In the genomic region with DNA sequence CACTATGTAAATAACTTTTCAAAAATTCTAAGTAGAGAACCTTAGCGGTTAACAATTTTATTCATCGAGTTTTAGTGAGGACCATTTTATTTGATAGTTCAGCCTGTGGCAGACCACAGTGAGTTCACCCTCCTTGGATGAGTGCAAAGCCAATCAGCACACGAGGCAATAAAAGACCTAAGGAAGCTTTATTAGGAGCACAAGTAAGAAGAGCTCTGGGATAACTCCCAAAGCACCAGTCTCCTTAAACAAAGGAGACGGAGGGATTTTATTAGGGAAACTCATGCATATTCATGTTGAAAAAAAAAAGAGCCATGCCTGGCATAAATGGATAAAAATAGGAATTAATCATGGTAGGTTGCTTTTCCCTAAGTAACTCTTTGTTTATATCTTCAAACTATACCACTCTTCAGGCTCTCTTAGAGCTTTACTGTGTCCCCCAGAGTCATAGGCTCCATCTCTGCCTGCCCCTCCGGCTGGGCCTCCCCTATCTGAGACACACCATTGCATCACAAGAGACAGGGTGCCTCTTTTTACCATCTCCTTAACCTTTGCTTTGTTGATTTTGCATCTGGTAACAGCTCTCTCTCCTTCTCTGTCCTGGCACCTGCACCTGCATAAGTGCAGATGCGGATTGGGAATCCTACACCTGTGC, we compare ENCODE assay signal across 25 mouse cellular contexts.
DNase-seq lines count a peak whose midpoint lies in the region; ATAC-seq lines count a peak whose summit lies in the region.
"Had no signal": no experiment of that assay in that cellular context is flagged by ENCODE, and none has a peak within 500 bp of the region (broad histone marks: within the 10 kb centered on the region; RNA-seq: fewer than 3 reads in every experiment).

No protein-coding gene starts in this region.

- 38% methylated on average over 6 of the region's 6 CpGs for WGBS in forebrain, embryonic 11.5 days
- WGBS in forebrain, embryonic 10.5 days = 54% methylated on average over 6 of the region's 6 CpGs
- 50% methylated on average over 6 of the region's 6 CpGs for WGBS in midbrain, embryonic 12.5 days
- 53% methylated on average over 6 of the region's 6 CpGs for WGBS in midbrain, embryonic 10.5 days
- WGBS in hindbrain, embryonic 16.5 days = 40% methylated on average over 6 of the region's 6 CpGs
- 36% methylated on average over 6 of the region's 6 CpGs for WGBS in neural tube, embryonic 14.5 days

- H3K27ac ChIP-seq in forebrain, embryonic 11.5 days (ENCODE audit: low read depth, low read length) = no peak overlapping the region
- H3K27ac ChIP-seq in forebrain, embryonic 10.5 days = no peak overlapping the region
- H3K27ac ChIP-seq in midbrain, embryonic 12.5 days (replicated peaks) = no peak overlapping the region
- no peak overlapping the region for H3K27ac ChIP-seq in midbrain, embryonic 10.5 days (replicated peaks)
- no peak overlapping the region for H3K27ac ChIP-seq in hindbrain, embryonic 16.5 days (ENCODE audit: low read depth, low read length)
- no peak overlapping the region for H3K27ac ChIP-seq in neural tube, embryonic 14.5 days (ENCODE audit: low read depth, low read length)
- H3K27ac ChIP-seq: embryonic facial prominence, embryonic 10.5 days; heart, embryonic 13.5 days; liver, embryonic 14.5 days; lung, embryonic 15.5 days had no signal

- no peaks in the 10 kb centered on the region for H3K9me3 ChIP-seq in forebrain, embryonic 11.5 days (ENCODE audit: control insufficient read depth, low read length)
- no peaks in the 10 kb centered on the region for H3K9me3 ChIP-seq in forebrain, embryonic 10.5 days
- no peaks in the 10 kb centered on the region for H3K9me3 ChIP-seq in midbrain, embryonic 12.5 days
- no peaks in the 10 kb centered on the region for H3K9me3 ChIP-seq in midbrain, embryonic 10.5 days (replicated peaks)
- H3K9me3 ChIP-seq in hindbrain, embryonic 16.5 days (ENCODE audit: control insufficient read depth, low read length) = no peaks in the 10 kb centered on the region
- H3K9me3 ChIP-seq in neural tube, embryonic 14.5 days (ENCODE audit: control insufficient read depth, low read length) = no peaks in the 10 kb centered on the region
- H3K9me3 ChIP-seq: embryonic facial prominence, embryonic 10.5 days; heart, embryonic 13.5 days; limb, embryonic 15.5 days; lung, embryonic 15.5 days; megakaryocyte, embryonic 14.5 days had no signal

- peak; percentile 85 for ATAC-seq in forebrain, embryonic 11.5 days (replicated peaks; ENCODE audit: low FRiP score)
- ATAC-seq in midbrain, embryonic 12.5 days (ENCODE audit: low FRiP score, low read depth) = peak; percentile 79
- 0 out of 2 replicates have a peak, but pooled peaks have one; percentile 60 for ATAC-seq in hindbrain, embryonic 16.5 days
- peak; percentile 82; the same call in 1 of the 2 replicates for ATAC-seq in neural tube, embryonic 14.5 days (ENCODE audit: low read depth)

- H3K4me1 ChIP-seq in forebrain, embryonic 11.5 days (replicated peaks; ENCODE audit: control insufficient read depth, insufficient read depth, low read length) = no peaks in the 10 kb centered on the region; the same call in 1 of the 2 replicates
- peaks cover 17% of the 10 kb centered on the region for H3K4me1 ChIP-seq in forebrain, embryonic 10.5 days
- no peaks in the 10 kb centered on the region; the same call in 1 of the 2 replicates for H3K4me1 ChIP-seq in midbrain, embryonic 12.5 days
- H3K4me1 ChIP-seq in midbrain, embryonic 10.5 days = 0 out of 2 replicates have a peak, but pooled peaks cover 4% of the 10 kb centered on the region
- H3K4me1 ChIP-seq in hindbrain, embryonic 16.5 days (ENCODE audit: control insufficient read depth, insufficient read depth, low read depth, low read length) = no peaks in the 10 kb centered on the region
- 0 out of 2 replicates have a peak, but pooled peaks cover 4% of the 10 kb centered on the region for H3K4me1 ChIP-seq in neural tube, embryonic 14.5 days (ENCODE audit: control insufficient read depth, insufficient read depth, low read length)
- H3K4me1 ChIP-seq: embryonic facial prominence, embryonic 10.5 days; heart, embryonic 13.5 days; lung, embryonic 15.5 days; megakaryocyte, embryonic 14.5 days had no signal

- no peaks in the 10 kb centered on the region for H3K36me3 ChIP-seq in forebrain, embryonic 11.5 days (ENCODE audit: control insufficient read depth, insufficient read depth, low read length)
- H3K36me3 ChIP-seq in forebrain, embryonic 10.5 days (replicated peaks) = no peaks in the 10 kb centered on the region
- H3K36me3 ChIP-seq in midbrain, embryonic 12.5 days = no peaks in the 10 kb centered on the region
- no peaks in the 10 kb centered on the region for H3K36me3 ChIP-seq in midbrain, embryonic 10.5 days
- H3K36me3 ChIP-seq in hindbrain, embryonic 16.5 days (ENCODE audit: control insufficient read depth, insufficient read depth, low read length) = no peaks in the 10 kb centered on the region
- H3K36me3 ChIP-seq in neural tube, embryonic 14.5 days (ENCODE audit: control insufficient read depth, insufficient read depth, low read length) = no peaks in the 10 kb centered on the region
- H3K36me3 ChIP-seq: embryonic facial prominence, embryonic 10.5 days; heart, embryonic 13.5 days; limb, embryonic 15.5 days; lung, embryonic 15.5 days had no signal

- no peaks in the 10 kb centered on the region for H3K27me3 ChIP-seq in forebrain, embryonic 11.5 days (ENCODE audit: control insufficient read depth, insufficient read depth, low read length)
- no peaks in the 10 kb centered on the region for H3K27me3 ChIP-seq in forebrain, embryonic 10.5 days (ENCODE audit: poor library complexity, severe bottlenecking)
- no peaks in the 10 kb centered on the region for H3K27me3 ChIP-seq in midbrain, embryonic 12.5 days
- no peaks in the 10 kb centered on the region for H3K27me3 ChIP-seq in midbrain, embryonic 10.5 days (ENCODE audit: low read depth, poor library complexity, severe bottlenecking)
- no peaks in the 10 kb centered on the region for H3K27me3 ChIP-seq in hindbrain, embryonic 16.5 days (replicated peaks; ENCODE audit: control insufficient read depth, insufficient read depth, low read length)
- H3K27me3 ChIP-seq in neural tube, embryonic 14.5 days (ENCODE audit: control insufficient read depth, insufficient read depth, low read length) = no peaks in the 10 kb centered on the region
- H3K27me3 ChIP-seq: heart, embryonic 13.5 days; limb, embryonic 15.5 days; lung, embryonic 15.5 days; megakaryocyte, embryonic 14.5 days had no signal

- no peak overlapping the region for H3K9ac ChIP-seq in forebrain, embryonic 11.5 days (ENCODE audit: low read length)
- no peak overlapping the region for H3K9ac ChIP-seq in midbrain, embryonic 12.5 days (replicated peaks)
- H3K9ac ChIP-seq in hindbrain, embryonic 16.5 days (ENCODE audit: low read depth, low read length) = no peak overlapping the region
- H3K9ac ChIP-seq in neural tube, embryonic 14.5 days (replicated peaks; ENCODE audit: low read depth, low read length) = no peak overlapping the region
- H3K9ac ChIP-seq: heart, embryonic 13.5 days; limb, embryonic 15.5 days; liver, embryonic 14.5 days; lung, embryonic 15.5 days had no signal

- no peak overlapping the region for H3K4me3 ChIP-seq in forebrain, embryonic 11.5 days (ENCODE audit: low read depth, low read length)
- H3K4me3 ChIP-seq in forebrain, embryonic 10.5 days = no peak overlapping the region
- H3K4me3 ChIP-seq in midbrain, embryonic 12.5 days = no peak overlapping the region
- no peak overlapping the region for H3K4me3 ChIP-seq in midbrain, embryonic 10.5 days
- H3K4me3 ChIP-seq in hindbrain, embryonic 16.5 days (ENCODE audit: low read length) = no peak overlapping the region
- H3K4me3 ChIP-seq in neural tube, embryonic 14.5 days (ENCODE audit: low read depth, low read length) = no peak overlapping the region
- H3K4me3 ChIP-seq: embryonic facial prominence, embryonic 10.5 days; heart, embryonic 13.5 days; left cerebral cortex, adult 2 months; limb, embryonic 15.5 days; lung, embryonic 15.5 days; megakaryocyte, embryonic 14.5 days had no signal

- no peak for DNase-seq in forebrain, embryonic 11.5 days (ENCODE audit: low spot score)
- no peak for DNase-seq in forebrain, embryonic 10.5 days (ENCODE audit: extremely low spot score, low spot score)
- no peak for DNase-seq in midbrain, embryonic 10.5 days (ENCODE audit: low spot score)
- no peak for DNase-seq in cerebellum, postnatal 10 days
- DNase-seq in lung, adult 18-20 months = no peak
- DNase-seq: adrenal gland, postnatal 14 days; cerebellum, adult 9-10 months; gastrocnemius, postnatal 14 days; heart, adult 18-20 months; kidney, adult 11 months; kidney, postnatal 10 days; lung, postnatal 36 days; right cerebral cortex, postnatal 14 days; spleen, adult 18-20 months; thymus, postnatal 25 days had no signal

- H3K4me2 ChIP-seq in forebrain, embryonic 11.5 days (ENCODE audit: low read depth, low read length, severe bottlenecking) = no peak overlapping the region
- no peak overlapping the region for H3K4me2 ChIP-seq in midbrain, embryonic 12.5 days (replicated peaks)
- no peak overlapping the region for H3K4me2 ChIP-seq in hindbrain, embryonic 16.5 days (ENCODE audit: low read length)
- H3K4me2 ChIP-seq in neural tube, embryonic 14.5 days (ENCODE audit: low read depth, low read length) = no peak overlapping the region
- H3K4me2 ChIP-seq: heart, embryonic 13.5 days; limb, embryonic 15.5 days; lung, embryonic 15.5 days had no signal
